8 mouse cellular contexts compared by ENCODE assay signal in the genomic region with DNA sequence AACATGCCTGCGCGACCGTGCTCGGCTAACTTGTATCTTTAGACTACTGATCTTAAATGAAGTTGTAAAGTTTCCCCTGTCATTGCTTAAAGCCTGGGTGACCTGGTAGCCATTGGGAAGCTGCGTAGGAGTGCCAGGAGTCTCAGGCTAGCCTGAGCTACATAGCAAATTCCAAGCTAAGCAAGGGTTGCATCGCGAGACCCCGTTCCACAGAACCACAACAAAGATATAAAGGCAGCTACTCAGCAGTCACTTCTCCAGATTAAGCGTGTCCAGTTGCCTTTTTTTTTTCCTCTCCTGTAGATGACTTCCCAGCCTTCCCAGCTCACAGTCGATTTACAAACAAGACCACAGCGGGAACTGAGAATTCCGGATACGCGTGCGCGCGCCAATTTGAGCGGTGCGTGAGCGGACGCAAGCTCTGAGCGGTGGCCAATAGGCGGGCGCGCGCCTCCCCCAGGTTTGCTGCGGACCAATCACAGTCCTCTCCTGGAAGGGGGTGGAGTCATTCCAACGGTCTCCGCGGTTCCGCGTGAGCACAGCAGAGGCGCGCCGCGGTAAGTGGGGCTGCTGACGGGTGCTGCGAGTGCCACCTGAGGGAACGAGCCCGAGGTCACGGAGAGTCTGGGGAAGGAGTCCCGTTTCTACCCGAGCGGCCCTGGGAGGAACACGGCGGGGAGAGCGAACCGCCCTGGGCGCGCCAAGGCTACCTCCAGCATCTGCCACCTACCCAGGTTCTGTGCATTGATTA. TPM values are rescaled to one million over a fixed set of nuclear protein-coding genes. Genes with fewer than 3 reads are reported as not detected.
A peak's percentile ranks its signal among the peaks of the same experiment; 100 is the strongest.
DNase-seq lines count a peak whose midpoint lies in the region; ATAC-seq and TF ChIP-seq lines count a peak whose summit lies in the region.

A gene (plus strand): TSS at position 513 of the 751 bp plus-strand sequence.

- H3K27ac ChIP-seq in gastrocnemius, adult 2 months: peak within 1 kb of the TSS; percentile 87
- H3K27ac ChIP-seq in hindbrain, postnatal 0 days: no peak within 1 kb of the TSS
- H3K27ac ChIP-seq in left cerebral cortex, adult 2 months: no peak within 1 kb of the TSS

- peak within 1 kb of the TSS; percentile 51 for H3K9ac ChIP-seq in hindbrain, postnatal 0 days (replicated peaks; ENCODE audit: low read length)

- peak; percentile 99 for ATAC-seq in common myeloid progenitor, adult 5-6 weeks (replicated peaks; ENCODE audit: low read depth, poor library complexity, severe bottlenecking)
- ATAC-seq in hindbrain, postnatal 0 days: peak; percentile 100
- peak; percentile 99 for ATAC-seq in megakaryocyte, adult 5-6 weeks (ENCODE audit: poor library complexity, severe bottlenecking)

- no peak for TF ChIP-seq CTCF in gastrocnemius, adult 2 months (IDR thresholded peaks at IDR 0.05)
- TF ChIP-seq CTCF in hindbrain, postnatal 0 days (IDR thresholded peaks at IDR 0.05; ENCODE audit: low read depth): 0 out of 2 replicates have a peak, but pooled peaks have one; percentile 11
- no peak; the same call in none of the 2 replicates for TF ChIP-seq CTCF in left cerebral cortex, adult 2 months (IDR thresholded peaks at IDR 0.05)

- intact Hi-C loops in gastrocnemius, adult 2 months (cut with DNase I): loop anchor here (10.0 kb wide), 1 partner anchor 207 kb away; no protein-coding TSS in a partner anchor
- intact Hi-C loops in left cerebral cortex, adult 2 months (cut with DNase I): loop anchor here (5.0 kb wide), 1 partner anchor 325 kb away; no protein-coding TSS in a partner anchor

- H3K4me1 ChIP-seq in hindbrain, postnatal 0 days (ENCODE audit: insufficient read depth, low read length): no peaks in the 10 kb centered on the region

- H3K27me3 ChIP-seq in hindbrain, postnatal 0 days (ENCODE audit: insufficient read depth, low read length): no peaks in the 10 kb centered on the region

- H3K4me3 ChIP-seq in gastrocnemius, adult 2 months: peak within 1 kb of the TSS; percentile 82
- H3K4me3 ChIP-seq in hindbrain, postnatal 0 days (ENCODE audit: low read length): peak within 1 kb of the TSS; percentile 72
- peak within 1 kb of the TSS; percentile 82 for H3K4me3 ChIP-seq in left cerebral cortex, adult 2 months

- peak within 1 kb of the TSS; percentile 84 for H3K4me2 ChIP-seq in hindbrain, postnatal 0 days (ENCODE audit: low read depth, low read length)

- peak; percentile 99 for DNase-seq in ZHBTc4 (ENCODE audit: low read depth, low spot score)
- DNase-seq in gastrocnemius, adult 2 months: peak; percentile 97
- DNase-seq in hindbrain, postnatal 0 days (ENCODE audit: low spot score): peak; percentile 97
- peak; percentile 93 to 94 for DNase-seq in left cerebral cortex, adult 2 months (ENCODE audit: extremely low spot score in 1 of 2, low spot score in 2 of 2)
- peak; percentile 95 to 96 for DNase-seq in right cerebral cortex, adult 2 months (ENCODE audit: low spot score in 2 of 2)
- peak; percentile 96 for DNase-seq in urinary bladder, postnatal 14 days (ENCODE audit: low spot score)

- 3% methylated on average over 50 of the region's 50 CpGs for WGBS in hindbrain, postnatal 0 days

- no peaks in the 10 kb centered on the region for H3K9me3 ChIP-seq in hindbrain, postnatal 0 days (ENCODE audit: low read length)

- H3K36me3 ChIP-seq in hindbrain, postnatal 0 days (ENCODE audit: insufficient read depth, low read length): no peaks in the 10 kb centered on the region

RNA-seq across cellular contexts. Expression of the gene that starts here (rescaled TPM):
- total RNA-seq in common myeloid progenitor, adult 5-6 weeks (2017): 21.7 and 23.0 TPM in 2 replicates
- 10 to 100 TPM in 1 of 2 experiments, 1 to 10 TPM in 1; 4.3 to 11.4 TPM for total RNA-seq in gastrocnemius, adult 2 months (2021)
- total RNA-seq in hindbrain, postnatal 0 days (2014; rRNA removed): 4.5 and 5.3 TPM in 2 replicates
- 9.7 and 10.2 TPM in 2 replicates for polyA plus RNA-seq in hindbrain, postnatal 0 days (2015; fragmentation: Nextera tagmentation; extraction: Ambion mirVana)
- 1 to 10 TPM; 1.5 to 2.0 TPM for total RNA-seq in left cerebral cortex, adult 2 months (2021)
- 49.0 and 58.0 TPM in 2 replicates for total RNA-seq in megakaryocyte, adult 5-6 weeks (2015)
- total RNA-seq in megakaryocyte, adult 5-6 weeks (2017): 15.6 and 16.3 TPM in 2 replicates
